Mouse (Mus musculus): ENCODE results near the gene Gpatch3. TPM values are rescaled to one million over a fixed set of nuclear protein-coding genes. Genes with fewer than 3 reads are reported as not detected.

Gene Gpatch3
- 4.9 and 6.5 TPM in 2 replicates for polyA plus RNA-seq (2012; rRNA removed)

GRCm38 (mm10) chr4:133574070-133574842 is at the start of gene Gpatch3:
TSS of gene Gpatch3 (plus strand) at chr4:133574745.

DNA sequence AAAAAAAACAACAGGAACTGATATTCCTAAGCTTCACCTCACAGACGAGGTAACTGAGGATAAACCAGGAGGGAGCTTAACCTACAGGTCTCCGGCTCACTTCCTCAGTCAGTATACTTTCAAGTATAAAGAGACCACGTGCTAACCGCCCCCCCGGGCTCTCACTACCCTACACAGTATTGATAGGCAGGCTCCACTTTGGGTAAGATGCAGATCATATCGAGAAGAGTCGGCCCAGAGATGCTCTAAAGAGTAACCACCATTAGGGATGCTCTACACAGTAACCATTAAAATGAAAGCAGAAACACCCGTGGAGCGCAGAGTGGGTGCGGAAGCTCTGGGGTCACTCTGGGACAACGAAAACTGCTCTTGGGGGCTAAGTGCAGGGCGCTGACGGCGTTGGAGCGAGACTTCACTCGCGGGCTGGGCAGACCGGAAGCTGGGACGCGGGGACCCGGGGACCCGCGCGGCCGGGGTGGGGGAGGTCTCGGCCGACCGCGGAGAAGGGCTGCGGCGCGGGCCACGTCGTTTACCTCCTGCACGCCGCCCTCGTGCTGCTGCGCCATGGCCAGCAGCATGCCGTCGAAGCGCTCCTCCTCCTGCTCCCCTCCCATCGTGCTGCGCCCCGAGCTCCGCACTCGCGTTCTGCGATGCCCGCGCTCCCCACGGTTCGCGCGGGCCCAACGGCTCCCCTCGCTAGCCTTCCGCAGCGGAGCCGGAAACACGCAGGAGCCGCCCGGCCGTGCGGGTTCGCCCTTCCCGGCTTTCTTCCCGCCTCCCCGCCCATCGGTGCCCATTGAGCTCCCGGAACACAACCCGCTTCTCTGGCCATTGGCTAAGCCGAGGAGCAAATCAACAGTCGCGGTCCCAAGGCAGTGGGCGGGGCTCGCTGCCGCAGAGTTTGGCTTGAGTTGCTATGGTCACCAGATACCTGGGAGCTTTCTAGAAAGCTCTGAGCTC is 29.0 kb upstream of the Gpatch3 start, which contains the start of gene Nudc:
TSS of gene Nudc (minus strand) at position 725 of the 960 bp plus-strand sequence.

DNA sequence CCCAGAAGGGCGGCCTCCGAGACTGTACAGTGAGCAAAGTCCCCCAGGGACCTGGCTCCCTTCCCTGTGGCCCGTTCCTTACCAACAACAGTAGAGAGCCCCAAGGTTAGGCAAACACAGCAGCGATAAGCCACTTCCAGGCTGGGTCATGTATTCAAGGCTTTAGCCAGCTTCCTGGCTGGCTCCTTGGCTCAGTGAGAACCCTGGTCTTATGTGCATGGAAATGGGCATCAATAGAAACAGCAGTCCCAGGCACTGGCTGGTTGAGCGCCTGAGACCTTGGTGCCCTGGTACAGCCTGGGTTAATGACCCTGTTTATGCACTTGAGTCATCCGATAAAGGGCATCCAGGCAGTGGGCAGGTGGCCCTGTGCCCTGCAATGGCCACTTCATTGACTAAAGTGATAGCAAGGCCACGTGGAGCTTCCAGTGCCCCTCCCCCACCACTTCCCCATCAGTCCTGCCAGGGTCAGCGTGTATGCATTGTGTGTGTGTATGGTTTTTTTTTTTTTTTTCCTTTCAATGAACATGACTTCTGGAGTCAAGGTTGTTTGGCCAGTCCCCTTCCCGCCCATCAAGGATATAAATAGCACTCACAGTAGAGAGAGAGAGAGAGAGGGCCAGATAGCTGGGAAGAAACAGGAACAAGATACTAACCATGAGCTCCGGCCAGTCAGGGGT is 21.6 kb upstream of the Gpatch3 start, which contains the start of gene Nr0b2:
TSS of gene Nr0b2 (plus strand) at position 609 of the 680 bp plus-strand sequence.

GRCm38 (mm10) chr4:133584059-133584951 is 9.8 kb downstream of the Gpatch3 start, which contains the start of gene Gpn2:
TSS of gene Gpn2 (plus strand) at chr4:133584362.

DNA sequence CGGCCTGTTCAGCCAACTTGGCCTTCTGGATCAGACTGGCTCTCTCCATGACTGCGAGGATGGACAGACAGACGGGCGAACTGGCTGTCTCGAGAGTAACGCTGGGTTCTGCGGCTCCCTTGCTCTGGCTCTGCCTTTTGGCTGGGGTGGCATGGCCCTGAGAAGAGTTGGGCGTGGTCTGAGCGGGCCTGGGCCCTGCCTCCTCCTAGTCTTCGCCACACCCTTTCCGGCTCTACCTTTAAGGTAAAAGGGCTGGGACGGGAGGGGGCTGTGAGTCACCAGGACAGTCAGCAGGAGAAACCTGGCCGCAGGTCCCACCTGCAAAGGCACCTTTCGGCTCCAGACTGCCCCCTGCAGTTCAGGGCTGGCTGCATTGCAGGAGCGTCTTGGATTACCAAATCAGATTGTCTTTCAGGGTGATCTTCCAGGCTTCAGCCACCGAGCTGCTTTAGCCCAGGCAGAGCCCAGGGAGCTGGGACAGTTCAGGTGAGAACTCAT is 27.2 kb downstream of the Gpatch3 start, which contains the start of gene Sfn:
TSS of gene Sfn (minus strand) at position 448 of the 498 bp plus-strand sequence.

Other genes starting within 250 kb of the Gpatch3 start
- 71.1 and 77.4 TPM in 2 replicates for gene Wdtc1, start 221.3 kb upstream of the Gpatch3 start, polyA plus RNA-seq (2012; rRNA removed)
- 56.8 and 75.4 TPM in 2 replicates for gene Slc9a1, start 205.0 kb upstream of the Gpatch3 start, polyA plus RNA-seq (2012; rRNA removed)
- 14.3 and 16.8 TPM in 2 replicates for gene Tent5b, start 94.6 kb upstream of the Gpatch3 start, polyA plus RNA-seq (2012; rRNA removed)
- gene Trnp1, start 76.2 kb upstream of the Gpatch3 start, polyA plus RNA-seq (2012; rRNA removed): 17.3 and 23.5 TPM in 2 replicates
- 47.7 and 68.9 TPM in 2 replicates for gene Kdf1, start 55.8 kb upstream of the Gpatch3 start, polyA plus RNA-seq (2012; rRNA removed)
- gene Nudc, start 28.7 kb upstream of the Gpatch3 start, polyA plus RNA-seq (2012; rRNA removed): 28.1 and 31.4 TPM in 2 replicates
- gene Nr0b2, start 21.4 kb upstream of the Gpatch3 start, polyA plus RNA-seq (2012; rRNA removed): 0.13 and 1.7 TPM in 2 replicates
- 57.5 and 71.7 TPM in 2 replicates for gene Gpn2, start 9.6 kb downstream of the Gpatch3 start, polyA plus RNA-seq (2012; rRNA removed)
- gene Sfn, start 27.4 kb downstream of the Gpatch3 start, polyA plus RNA-seq (2012; rRNA removed): 162 and 234 TPM in 2 replicates
- gene Zdhhc18, start 75.4 kb downstream of the Gpatch3 start, polyA plus RNA-seq (2012; rRNA removed): 49.5 and 50.4 TPM in 2 replicates
- 17.2 and 18.7 TPM in 2 replicates for gene Pigv, start 97.9 kb downstream of the Gpatch3 start, polyA plus RNA-seq (2012; rRNA removed)
- 52.8 TPM in 2 replicates for gene Arid1a, start 182.0 kb downstream of the Gpatch3 start, polyA plus RNA-seq (2012; rRNA removed)